Mouse (Mus musculus) activated CD4-positive, CD25-positive, alpha-beta regulatory T cell, adult 4 months (primary cell): ENCODE results near the gene Slc34a3. TPM values are rescaled to one million over a fixed set of nuclear protein-coding genes. Genes with fewer than 3 reads are reported as not detected.
A peak's percentile ranks its signal among the peaks of the same experiment; 100 is the strongest.

Experiments used
- ATAC-seq: one replicate; pipeline ENCODE4 v1.8.0; 2017
- polyA plus RNA-seq, 2 experiments: library from polyadenylated mRNA; unstranded; fragments of 100-300 nt; shearing (Covaris generic); gene quantifications; one replicate each; pipeline ENCODE4 v1.2.1; 2017

Gene Slc34a3
- polyA plus RNA-seq, 2 experiments from 2014 or later, result not detected

DNA sequence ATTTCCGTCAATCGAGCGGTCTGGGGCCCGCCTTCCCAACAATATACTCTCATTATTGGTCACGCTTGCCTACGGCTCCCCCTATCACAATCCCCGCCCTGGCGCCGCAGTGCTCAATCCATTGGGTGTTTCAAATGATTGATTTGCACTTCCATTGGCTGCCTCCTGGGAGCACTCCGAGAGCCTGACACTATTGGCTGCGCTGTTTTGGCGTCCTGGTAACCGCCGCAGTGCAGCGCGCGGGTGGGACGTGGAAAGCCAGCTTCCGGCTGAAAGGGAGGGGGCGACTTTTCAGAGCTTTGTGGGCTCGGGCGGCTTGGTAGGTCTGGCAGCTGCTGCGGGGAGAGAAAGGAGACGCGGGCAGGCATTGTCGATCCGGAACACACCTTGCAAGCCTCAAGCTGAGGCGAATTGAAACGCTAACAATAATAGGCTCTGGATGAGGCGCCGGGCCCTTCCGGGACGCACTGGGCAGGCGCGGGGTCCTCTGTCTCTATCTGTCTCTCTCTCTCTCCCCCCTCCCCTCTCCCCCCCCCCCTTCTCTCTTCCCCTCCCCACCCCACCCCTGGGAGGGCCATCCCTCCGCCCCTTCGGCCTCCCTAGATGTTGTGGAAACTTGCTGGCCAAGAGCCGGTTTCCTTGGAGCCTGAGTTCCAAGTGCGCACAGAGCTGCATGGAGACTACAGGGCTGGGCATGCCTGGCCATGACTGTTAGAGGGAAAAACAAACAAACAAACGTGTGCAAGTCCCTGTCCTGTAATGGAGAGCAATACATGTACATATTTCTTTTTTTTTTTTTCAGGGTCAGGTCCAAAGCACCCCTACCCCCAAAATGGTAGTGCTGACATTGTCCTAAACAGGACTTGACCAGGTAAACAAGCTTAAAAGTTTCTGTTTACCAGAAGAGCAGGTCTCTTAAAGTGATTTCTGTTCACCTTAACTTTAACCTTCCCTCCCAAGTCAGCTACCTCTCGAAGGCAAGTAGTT is 9.1 kb downstream of the Slc34a3 start:
- peak; percentile 87 for ATAC-seq

DNA sequence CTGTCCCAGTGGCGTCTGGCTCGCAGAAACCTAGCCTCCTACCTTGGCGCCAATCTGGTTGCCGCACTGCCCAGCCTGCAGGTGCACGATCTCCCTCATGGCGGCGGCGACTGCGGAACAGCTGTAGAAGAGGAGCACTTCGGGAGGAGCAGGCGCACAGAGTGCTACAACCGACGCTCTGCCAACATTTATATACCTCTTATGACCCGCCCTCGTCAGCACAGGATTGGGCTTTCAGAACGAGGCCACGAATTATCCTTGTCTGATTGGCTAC is 9.7 kb downstream of the Slc34a3 start, which contains the start of gene Tubb4b:
Gene Tubb4b, minus strand, starts transcription at position 211 of the 274 bp plus-strand sequence.
- ATAC-seq, result no peak

DNA sequence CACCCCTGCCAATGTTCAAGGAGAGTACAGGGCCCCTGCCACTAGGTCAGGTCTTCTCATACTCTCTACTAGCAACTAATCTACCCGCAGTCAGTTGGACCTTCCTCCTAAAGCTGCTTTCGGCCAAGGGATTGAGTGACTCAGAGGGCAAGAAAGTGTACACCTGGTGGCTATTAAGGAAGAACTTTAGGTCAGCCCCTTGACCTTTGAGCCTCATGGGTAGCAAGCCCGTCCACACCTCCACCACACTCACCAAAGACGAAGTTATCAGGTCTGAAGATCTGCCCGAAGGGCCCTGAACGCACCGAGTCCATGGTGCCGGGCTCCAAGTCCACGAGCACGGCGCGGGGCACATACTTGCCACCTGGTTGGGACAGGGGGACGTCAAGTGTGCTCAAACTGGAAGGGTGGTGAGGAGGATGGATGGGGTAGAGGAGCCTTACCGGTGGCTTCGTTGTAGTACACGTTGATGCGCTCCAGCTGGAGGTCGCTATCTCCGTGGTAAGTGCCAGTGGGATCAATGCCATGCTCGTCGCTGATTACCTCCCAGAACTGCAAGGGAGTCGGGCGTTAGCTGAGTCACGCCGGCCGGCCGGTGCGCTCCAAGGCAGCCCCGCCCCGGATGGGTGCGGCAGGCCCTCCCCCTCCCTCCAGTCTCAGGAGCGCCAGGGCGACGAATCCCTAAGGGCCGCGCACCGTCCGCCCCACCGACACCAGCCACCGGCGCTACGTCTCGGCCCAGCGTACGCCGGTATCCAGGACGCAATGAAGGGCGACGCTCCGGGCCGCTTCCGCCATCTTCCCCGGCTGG is 10.3 kb downstream of the Slc34a3 start:
- ATAC-seq, result peak; percentile 6

DNA sequence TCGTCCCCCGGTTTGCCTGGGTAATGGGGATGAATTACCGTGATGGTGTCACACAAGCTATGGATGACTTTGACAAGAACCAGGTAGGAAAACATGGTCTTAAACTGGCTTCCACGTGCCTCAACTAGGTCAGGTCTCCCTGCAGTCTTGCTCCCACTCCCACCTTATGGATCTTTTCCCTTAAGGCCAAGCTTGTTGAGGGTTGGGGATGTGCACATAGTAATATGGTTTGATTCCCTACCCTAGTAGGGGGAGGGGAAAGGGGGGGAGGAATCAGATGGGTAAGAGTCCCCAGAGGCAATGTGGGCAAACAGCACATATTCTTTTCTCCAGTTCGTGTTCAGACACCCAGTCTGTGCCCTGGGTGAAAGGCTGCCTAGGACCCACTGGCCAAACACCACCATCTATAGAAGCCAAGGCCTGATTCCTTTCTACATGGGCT is 12.8 kb downstream of the Slc34a3 start:
- ATAC-seq, result no peak

DNA sequence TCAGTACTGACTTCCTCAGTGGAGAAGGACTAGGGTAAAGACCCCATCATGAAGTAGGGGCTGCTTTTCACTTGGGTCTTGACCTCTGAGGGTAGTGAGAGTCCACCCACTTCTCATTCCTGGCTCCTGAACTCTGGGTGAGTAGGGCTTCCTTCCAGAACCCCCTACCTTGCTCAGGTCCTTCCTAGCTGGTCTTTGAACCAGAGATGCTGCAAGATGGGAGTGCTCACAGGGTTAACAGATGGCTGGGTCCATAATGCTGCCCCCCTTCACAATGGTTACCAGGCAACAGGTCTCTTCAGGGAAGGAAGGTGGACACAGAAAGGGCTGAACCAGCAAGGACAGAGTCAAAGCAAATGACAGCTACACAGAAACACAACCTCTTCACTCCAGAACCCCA is 15.7 kb downstream of the Slc34a3 start, which contains the start of gene Fam166a:
Gene Fam166a, plus strand, starts transcription at position 301 of the 400 bp plus-strand sequence.
- no peak for ATAC-seq

DNA sequence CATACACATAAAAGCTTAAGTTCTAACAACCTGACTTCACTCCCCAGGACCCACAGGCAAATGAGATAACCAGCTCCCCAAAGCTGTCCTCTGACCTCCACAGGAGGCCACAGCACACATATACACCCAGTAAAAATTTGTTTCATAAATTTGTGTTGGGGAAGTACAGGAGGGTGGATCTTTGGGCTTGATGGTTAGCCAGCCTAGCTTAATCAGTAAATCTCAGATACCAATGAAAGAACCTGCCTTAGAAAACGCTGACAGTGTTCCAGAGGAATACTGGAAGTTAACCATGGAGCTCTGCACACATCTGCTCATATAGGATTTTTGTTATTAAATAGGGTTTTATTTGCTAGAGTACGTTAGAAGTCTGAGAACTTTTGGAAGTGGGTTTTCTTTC is 16.5 kb downstream of the Slc34a3 start:
- ATAC-seq, result no peak

DNA sequence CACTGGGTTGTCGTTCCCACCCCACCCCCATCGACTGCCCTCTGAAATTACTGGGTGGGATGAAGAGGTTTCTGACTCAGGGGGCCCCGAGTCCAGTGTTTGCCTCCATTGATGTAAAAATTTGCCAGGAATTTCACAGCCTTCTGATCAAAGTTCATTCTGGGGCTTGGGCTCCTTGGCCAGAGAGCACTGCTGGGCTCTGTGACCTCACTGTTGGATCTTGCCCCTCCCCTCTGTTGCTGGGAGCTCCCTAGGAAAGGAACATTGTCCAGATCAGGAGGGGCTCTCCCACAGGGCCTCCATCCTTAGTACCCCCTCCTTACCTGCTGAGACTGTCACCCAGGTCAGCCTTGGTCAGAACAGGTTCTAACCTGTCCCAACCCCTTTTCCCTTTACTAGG is 19.7 kb downstream of the Slc34a3 start, which contains the start of gene Stpg3:
Gene Stpg3, minus strand, starts transcription at position 194 of the 400 bp plus-strand sequence.
- ATAC-seq, result no peak

DNA sequence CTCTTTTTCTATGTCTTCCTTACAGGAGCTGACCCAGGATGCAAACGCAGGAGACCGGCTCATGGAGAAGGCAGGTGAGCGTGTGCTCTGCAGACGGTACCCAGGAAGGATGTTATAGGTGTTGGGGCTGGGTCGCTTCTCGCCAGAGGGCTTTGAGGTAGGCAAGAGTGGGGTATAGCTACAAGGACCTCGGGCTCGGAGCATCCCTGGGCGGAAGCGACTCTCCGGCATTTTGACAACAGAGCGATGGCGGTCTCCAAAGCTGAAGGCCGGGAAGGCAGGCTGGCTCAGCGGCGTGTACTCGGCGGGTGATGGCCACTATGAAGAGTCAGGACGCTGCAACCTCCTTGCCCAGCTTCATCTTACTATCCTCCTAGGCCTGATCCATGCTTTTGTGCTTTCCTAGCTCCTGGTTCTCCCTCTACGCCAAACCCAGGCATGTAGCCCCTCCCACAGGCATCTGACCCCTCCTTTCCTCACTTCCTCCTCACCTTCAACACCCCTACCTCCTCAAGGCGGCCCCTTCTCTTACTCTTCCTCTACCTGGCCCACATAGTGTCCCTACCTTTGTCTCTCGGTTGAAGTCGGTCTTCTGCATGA is 20.8 kb downstream of the Slc34a3 start:
- ATAC-seq, result no peak

DNA sequence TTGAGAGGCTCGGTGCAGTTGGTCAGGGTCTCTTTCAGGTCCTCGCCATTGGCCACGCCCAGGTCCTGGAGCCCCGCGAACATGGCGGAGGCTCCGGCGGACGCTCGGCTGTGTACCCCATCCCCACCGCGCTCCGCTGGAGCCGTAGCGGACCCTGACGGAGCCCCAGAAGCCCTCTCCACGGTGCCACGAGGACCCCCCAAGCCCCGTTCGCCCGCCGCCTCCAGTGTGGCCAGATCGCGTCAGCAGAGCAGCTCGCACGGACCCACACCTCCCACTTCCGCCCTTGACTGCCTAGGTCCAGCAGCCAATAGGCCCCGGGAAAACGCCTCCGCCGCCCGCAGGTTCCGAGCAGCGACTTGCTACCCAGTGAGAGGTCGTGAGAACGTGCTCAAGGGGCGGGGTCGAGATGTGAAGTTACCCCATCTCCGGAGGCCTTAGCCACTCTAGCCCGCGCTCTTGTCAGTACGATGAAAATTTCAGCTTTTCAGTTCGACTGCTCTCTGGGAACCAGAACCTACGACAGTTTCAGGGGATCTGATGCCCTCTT is 23.0 kb downstream of the Slc34a3 start, which contains the start of gene Nelfb:
Gene Nelfb, minus strand, starts transcription at position 369 of the 550 bp plus-strand sequence.
- peak; percentile 95 for ATAC-seq

DNA sequence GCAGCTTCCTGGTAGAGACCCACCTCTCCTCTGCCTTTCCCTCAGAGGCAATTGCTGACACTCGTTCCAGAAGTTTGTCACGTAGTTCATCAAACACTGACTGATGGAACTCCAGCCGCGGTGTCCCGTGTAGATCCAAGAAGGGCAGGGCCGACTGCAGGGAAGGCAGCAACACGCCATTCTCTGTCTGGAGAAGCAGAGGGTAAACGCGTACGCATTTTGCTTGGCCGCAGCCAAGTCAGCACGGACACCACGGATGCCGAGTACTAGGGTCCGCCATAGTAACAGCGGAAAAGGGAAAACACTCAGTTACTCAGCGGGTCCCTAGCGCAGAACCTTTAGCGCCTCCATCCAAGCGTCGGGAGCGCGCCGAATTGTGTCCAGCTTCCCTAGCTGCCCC is 23.5 kb downstream of the Slc34a3 start:
- ATAC-seq, result no peak

DNA sequence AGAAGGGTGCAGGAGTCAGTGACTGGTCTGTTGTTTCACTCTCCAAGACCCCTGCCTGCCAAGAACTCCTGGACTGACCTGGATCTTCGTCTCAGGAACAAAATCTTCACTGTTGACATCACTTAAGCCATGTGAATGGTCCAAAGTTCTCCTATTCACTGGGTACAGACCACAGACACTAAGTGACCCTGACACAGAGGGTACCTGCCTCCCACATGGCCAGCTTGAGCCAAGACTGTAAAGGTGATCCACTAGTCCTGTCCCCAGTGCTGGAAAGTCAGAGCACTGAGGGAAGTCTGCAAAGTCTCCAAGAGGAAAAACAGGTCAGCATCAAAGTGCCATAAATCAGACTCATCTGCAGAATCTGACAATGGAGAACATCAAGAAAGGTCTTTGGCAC is 26.6 kb downstream of the Slc34a3 start:
- no peak for ATAC-seq

DNA sequence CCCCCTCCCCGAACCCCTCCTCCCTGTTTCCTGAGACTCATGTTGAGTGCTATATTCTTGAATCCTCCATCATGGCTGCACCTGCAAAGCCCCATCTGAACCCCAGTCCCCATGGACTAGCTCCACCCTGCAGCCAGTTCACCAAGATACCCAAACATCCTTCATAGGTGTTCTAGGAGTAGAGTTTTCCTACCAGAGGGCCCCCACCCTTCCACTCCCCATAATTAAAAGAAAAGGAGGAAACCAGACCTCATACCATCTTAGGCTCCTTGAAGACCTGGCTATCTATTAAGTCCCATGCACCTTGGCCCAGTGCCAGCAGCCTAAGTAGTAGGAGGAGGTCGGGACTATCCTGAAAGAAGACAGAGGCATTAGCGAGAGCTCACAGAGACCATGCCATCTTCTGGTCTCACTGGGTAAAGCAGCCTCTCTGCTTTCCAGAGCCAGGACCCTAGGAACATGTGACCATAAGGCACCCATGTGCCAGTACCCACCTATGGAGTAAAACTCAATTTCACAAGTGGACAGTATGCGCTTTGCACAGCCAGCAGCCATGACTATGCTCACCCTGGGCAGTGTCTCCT is 30.4 kb downstream of the Slc34a3 start:
- ATAC-seq, result no peak

DNA sequence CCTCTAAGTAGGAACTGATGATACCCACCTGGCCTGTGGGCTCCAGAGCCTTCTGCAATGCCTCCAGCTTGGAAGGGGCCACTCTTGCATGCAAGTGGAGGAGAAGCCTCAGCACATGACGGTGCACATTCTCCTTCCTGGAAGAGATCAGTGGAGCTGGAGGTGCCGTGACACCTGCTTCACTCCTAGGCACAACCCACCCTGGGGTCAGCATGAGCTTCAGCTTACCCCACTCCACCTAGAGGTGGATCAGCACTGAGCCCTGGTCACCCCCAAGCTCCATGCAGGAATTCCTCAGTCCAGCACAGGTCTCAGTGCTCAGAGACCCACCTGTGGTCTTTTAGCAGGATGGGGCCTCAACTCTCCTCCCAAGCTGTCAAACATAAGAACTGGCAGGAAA is 33.5 kb downstream of the Slc34a3 start:
- ATAC-seq, result no peak

DNA sequence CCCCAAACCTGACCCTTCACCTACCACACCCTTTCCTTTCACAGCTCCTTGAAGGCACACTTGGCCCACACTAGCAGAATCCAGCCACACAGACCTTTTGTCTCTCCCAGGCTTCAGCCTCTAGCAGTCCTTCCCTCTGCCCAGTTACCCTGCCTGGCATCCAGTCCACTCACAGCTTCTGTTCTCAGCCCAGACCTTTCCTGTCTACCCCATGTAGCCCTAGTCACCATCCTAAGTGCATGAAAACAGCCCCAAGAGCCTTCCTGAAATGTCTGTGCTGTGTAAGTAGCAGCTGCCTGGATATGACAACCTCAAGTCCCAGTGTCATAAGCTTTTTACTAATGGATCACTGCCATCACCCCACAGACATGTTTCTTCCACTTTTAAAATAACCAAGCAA is 36.2 kb downstream of the Slc34a3 start:
- ATAC-seq, result no peak

DNA sequence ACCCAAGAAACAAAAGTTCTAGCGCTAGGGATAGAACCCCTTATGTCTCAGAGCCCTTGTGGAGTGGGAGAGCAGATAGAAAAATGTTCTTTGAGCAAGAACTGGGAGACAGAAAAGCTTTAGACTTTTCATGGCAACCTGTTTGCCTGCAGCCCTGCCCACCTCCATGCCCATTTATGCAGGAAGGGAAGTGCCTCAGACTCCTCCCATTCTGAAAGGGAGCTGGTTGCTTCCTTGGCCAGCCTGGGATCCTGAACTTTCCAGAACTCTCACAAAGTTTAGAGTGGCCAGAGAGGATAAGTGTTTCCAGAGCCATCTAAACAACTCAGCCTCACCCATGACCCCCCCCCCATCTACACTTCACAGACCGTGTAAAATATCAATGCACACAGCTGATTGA is 37.0 kb downstream of the Slc34a3 start:
- no peak for ATAC-seq

DNA sequence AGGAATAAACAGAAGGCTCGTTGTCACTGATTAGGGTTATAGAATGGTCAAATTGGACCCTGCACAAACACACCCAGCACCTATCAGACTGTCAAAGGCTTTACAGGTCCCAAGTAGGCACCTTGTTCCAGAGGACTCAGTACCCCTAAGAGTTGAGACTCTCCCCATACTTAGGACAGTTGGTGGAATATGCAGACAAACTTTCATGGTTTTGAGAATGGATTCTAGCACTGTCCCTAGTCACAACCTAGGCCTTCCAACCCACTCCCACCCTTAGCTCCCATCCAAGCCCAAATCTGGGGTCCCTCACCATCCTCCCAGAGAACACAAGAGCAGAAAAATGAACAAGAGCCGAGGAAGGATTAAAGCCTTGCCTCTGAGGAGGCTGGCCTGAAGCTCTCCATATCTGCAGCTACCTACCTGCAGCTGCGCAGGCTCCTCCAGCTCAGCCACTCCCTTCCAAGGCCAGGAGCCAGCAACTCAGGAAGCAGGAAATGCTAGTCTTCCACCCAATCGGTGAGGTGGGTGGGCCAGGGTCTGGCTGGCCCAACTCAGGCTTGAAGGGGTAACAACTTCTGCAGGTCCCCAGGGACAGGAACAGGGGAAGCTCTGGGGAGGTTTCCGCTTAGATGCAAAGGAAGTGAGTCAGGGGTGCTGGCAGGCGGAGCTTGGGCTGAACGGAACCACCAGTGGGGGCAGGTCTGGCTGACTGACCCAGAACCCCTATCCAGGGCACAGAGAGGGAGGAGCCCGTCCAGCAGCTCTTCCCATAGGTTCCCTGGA is 37.8 kb downstream of the Slc34a3 start, which contains the start of gene Tor4a:
Gene Tor4a, minus strand, starts transcription at position 715 of the 783 bp plus-strand sequence.
- peak; percentile 60 for ATAC-seq

DNA sequence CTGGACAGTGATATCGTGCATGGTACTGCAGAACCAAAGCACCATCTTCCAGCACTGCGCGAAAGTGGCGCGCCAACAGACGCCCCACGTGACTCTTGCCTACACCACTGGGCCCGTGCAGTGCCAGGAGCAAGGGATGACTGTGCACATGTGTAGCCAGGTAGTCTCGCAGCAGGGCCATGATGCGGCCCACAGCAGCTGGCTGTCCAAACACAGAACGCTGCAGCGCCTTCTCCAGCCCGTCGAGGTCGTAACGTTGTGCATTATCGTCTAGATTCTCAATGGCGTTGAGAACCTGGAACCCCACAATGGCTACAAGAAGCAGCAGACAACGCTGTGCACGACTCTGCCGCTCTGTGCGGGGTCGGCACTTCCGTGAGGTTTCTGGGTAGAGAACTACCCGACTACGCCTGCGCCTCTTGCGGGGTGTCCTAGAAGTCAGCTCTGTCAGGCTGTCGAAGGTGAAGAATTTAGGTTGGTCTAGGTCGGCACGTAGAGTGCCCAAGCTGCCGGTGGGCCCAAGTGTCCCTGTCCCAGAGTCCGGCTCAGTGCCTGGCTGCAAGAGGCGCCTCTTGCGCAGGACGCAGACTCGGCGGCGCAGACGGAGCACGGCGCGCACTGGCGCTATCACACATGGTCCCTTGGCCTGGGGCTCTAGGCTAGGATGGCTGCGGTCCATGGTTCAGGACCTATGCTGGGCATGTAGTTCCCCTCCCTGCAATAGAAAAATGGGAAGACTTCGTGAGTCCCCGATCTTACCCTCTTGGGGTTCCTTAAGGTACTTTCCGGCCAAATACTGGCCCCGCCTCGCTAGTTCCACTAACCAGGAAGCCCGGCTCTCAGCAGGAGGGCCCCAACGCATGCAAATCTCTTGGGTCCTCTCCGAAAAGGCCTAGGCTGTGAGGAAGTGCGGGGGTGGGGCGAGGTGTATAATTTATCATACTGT is 38.7 kb downstream of the Slc34a3 start:
- ATAC-seq, result peak; percentile 48

DNA sequence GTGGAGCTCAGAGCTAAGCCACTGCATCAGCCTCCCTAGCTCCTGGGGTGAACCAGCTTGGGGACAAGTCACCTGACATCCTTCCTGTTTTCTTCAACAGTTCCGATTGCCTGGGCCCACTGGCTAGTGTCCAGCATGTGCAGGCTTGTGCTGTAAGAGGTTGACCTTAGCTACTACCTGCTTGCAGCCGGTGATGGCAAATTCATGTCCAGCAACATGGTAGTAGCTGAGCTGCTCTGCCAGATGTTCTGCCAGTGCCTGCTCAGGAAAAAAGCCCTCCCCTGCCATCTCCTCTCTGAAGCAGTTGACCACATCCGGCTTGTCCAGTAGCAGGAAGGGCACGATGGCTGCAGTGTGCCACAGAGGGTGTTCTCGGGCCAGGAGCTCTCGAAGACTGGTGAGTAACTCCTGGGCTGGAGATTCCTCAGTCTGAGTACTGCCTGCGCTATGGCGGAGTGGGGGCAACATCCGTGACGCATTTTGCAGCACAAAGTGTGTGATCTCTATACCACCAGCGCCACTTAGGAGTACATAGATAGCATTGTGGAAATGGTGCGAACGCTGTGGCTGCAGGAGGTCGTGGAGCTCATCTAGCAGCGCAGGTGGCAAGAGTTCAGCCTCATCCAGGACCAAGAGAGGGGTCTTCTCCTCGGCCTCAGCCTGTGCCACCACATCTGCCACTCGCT is 39.5 kb downstream of the Slc34a3 start:
- ATAC-seq, result no peak

DNA sequence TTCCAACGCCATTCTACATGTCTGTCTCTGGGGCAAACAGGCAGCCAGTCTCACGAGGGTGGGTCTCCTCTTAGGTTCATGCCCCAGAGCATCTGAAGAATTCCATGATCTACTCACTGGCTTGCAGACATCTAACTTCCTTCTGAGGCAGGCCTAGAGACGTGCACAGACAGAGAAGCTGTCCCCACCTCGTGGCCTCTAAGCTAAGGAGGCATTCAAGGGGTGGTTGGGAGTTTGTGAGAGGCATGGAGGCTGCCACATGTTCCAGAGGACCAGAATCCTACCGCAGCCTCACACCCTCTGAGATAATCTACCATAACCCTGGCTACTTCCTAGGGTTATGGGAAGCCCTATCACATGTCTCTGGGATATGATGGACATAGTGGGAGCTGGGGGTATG is 40.2 kb downstream of the Slc34a3 start:
- ATAC-seq, result no peak
